Comparison of ENCODE assay signal across 13 mouse cellular contexts in the genomic region with DNA sequence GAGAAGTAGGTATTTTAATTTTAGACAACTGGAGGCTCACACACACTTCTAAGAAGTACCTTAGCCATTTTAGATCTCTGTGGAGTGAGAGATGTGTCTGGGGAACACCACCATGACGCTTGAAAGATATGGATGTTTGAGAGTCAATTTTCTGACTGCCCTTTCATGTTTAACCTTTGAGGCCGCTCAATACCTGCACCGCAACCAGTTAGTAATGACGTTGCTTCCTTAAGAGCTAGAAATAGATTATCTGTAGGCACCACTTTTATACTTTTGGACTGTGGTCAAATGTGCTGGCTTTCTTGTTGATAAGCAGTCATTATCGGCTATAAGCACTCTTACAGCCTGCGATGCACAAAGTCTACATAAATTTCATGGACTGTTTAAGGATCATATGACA.
DNase-seq lines count a peak whose midpoint lies in the region; ATAC-seq and TF ChIP-seq lines count a peak whose summit lies in the region.
"Had no signal": no experiment of that assay in that cellular context is flagged by ENCODE, and none has a peak within 500 bp of the region (broad histone marks: within the 10 kb centered on the region; RNA-seq: fewer than 3 reads in every experiment).

No protein-coding gene starts in this region.

- H3K27me3 ChIP-seq in heart, embryonic 13.5 days (replicated peaks), result no peaks in the 10 kb centered on the region
- H3K27me3 ChIP-seq in liver, embryonic 11.5 days (replicated peaks; ENCODE audit: control insufficient read depth, insufficient read depth, low read length), result no peaks in the 10 kb centered on the region
- H3K27me3 ChIP-seq in splenic B cell, adult 2 months (ENCODE audit: control insufficient read depth, insufficient read depth, low read length, poor library complexity, severe bottlenecking), result no peaks in the 10 kb centered on the region
- no peaks in the 10 kb centered on the region for H3K27me3 ChIP-seq in cerebellum, adult 2 months (ENCODE audit: control insufficient read depth, insufficient read depth, low read length)
- H3K27me3 ChIP-seq: hindbrain, embryonic 13.5 days; limb, embryonic 13.5 days had no signal

- H3K9ac ChIP-seq in heart, embryonic 13.5 days, result no peak overlapping the region
- peak overlapping the region; percentile 54 for H3K9ac ChIP-seq in liver, embryonic 11.5 days (ENCODE audit: low read depth, low read length)
- H3K9ac ChIP-seq: hindbrain, embryonic 13.5 days; limb, embryonic 13.5 days had no signal

- peaks cover 53% of the 10 kb centered on the region for H3K4me1 ChIP-seq in heart, embryonic 13.5 days
- peaks cover 57% of the 10 kb centered on the region for H3K4me1 ChIP-seq in liver, embryonic 11.5 days (replicated peaks; ENCODE audit: control insufficient read depth, insufficient read depth, low read length)
- no peaks in the 10 kb centered on the region for H3K4me1 ChIP-seq in cerebellum, adult 2 months (ENCODE audit: control insufficient read depth, insufficient read depth, low read length)

- H3K36me3 ChIP-seq in heart, embryonic 13.5 days, result no peaks in the 10 kb centered on the region
- H3K36me3 ChIP-seq in liver, embryonic 11.5 days (ENCODE audit: control insufficient read depth, insufficient read depth, low read length), result no peaks in the 10 kb centered on the region
- H3K36me3 ChIP-seq in splenic B cell, adult 2 months (ENCODE audit: control insufficient read depth, insufficient read depth, low read length, poor library complexity, severe bottlenecking), result no peaks in the 10 kb centered on the region
- H3K36me3 ChIP-seq: hindbrain, embryonic 13.5 days; limb, embryonic 13.5 days had no signal

- TF ChIP-seq CTCF in cerebellum, adult 2 months (IDR thresholded peaks at IDR 0.05; ENCODE audit: borderline replicate concordance, insufficient read depth, low read depth, low read length), result no peak

- no peak for TF ChIP-seq POLR2A in cerebellum, adult 2 months (IDR thresholded peaks at IDR 0.05; ENCODE audit: borderline replicate concordance, insufficient read depth, low read length)

- no peak for ATAC-seq in heart, embryonic 13.5 days (ENCODE audit: extremely low read depth, insufficient number of reproducible peaks, low FRiP score, low TSS enrichment)
- peak; percentile 87 for ATAC-seq in liver, embryonic 11.5 days (replicated peaks; ENCODE audit: low FRiP score)

- H3K9me3 ChIP-seq in heart, embryonic 13.5 days, result no peaks in the 10 kb centered on the region
- no peaks in the 10 kb centered on the region for H3K9me3 ChIP-seq in liver, embryonic 11.5 days (ENCODE audit: control insufficient read depth, low read length)
- H3K9me3 ChIP-seq: hindbrain, embryonic 13.5 days; limb, embryonic 13.5 days had no signal

- DNase-seq in heart, postnatal 14 days, result no peak
- DNase-seq in c-Kit-negative CD71-positive TER-119-positive erythroid progenitor cells, embryonic 14.5 days (ENCODE audit: low read depth, low spot score), result peak; percentile 82
- no peak for DNase-seq in liver, embryonic 11.5 days (ENCODE audit: low spot score)
- DNase-seq in splenic B cell, adult 2 months (ENCODE audit: low read depth, low spot score), result peak; percentile 51
- DNase-seq in cerebellum, adult 9-11 months, result no peak
- no peak for DNase-seq in testis, postnatal 14 days (ENCODE audit: low spot score)
- no peak for DNase-seq in cerebellum, adult 2 months
- DNase-seq: cerebellum, adult 9-10 months; gastrocnemius, postnatal 14 days had no signal

- WGBS in heart, embryonic 13.5 days, result 39% methylated on average over 6 of the region's 6 CpGs
- WGBS in liver, embryonic 11.5 days, result 32% methylated on average over 6 of the region's 6 CpGs
- 89% methylated on average over 6 of the region's 6 CpGs for WGBS in cerebellum, adult 2 months

- H3K4me2 ChIP-seq in heart, embryonic 13.5 days, result peak overlapping the region; percentile 49; the same call in 1 of the 2 replicates
- peak overlapping the region; percentile 45 for H3K4me2 ChIP-seq in liver, embryonic 11.5 days
- H3K4me2 ChIP-seq: hindbrain, embryonic 13.5 days; limb, embryonic 13.5 days; midbrain, embryonic 11.5 days had no signal

- H3K27ac ChIP-seq in heart, embryonic 13.5 days (replicated peaks), result 0 out of 2 replicates have a peak overlapping the region, but pooled peaks have one; percentile 2
- H3K27ac ChIP-seq in liver, embryonic 11.5 days (ENCODE audit: low read depth, low read length), result peak overlapping the region; percentile 86
- H3K27ac ChIP-seq in cerebellum, adult 2 months (ENCODE audit: insufficient read depth, low read length), result no peak overlapping the region
- H3K27ac ChIP-seq: hindbrain, embryonic 13.5 days; limb, embryonic 13.5 days had no signal

- intact Hi-C loops in heart, postnatal 14 days (cut with DNase I), result loop anchor here (5.0 kb wide), 1 partner anchor 127 kb away; the partner anchor contains the start of gene Anxa3

- H3K4me3 ChIP-seq in heart, embryonic 13.5 days, result no peak overlapping the region
- no peak overlapping the region for H3K4me3 ChIP-seq in liver, embryonic 11.5 days (ENCODE audit: low read depth, low read length)
- H3K4me3 ChIP-seq in cerebellum, adult 2 months (replicated peaks; ENCODE audit: insufficient read depth, low read depth, low read length), result no peak overlapping the region
- H3K4me3 ChIP-seq: hindbrain, embryonic 13.5 days; limb, embryonic 13.5 days had no signal

Comparison
In these comparisons a context has a peak if more than half of its experiments do, and no peak if none do; other contexts are left out.
1. DNase-seq: peak in c-Kit-negative CD71-positive TER-119-positive erythroid progenitor cells, embryonic 14.5 days (single experiment) and splenic B cell, adult 2 months (single experiment); none in heart, postnatal 14 days (0 of 2), liver, embryonic 11.5 days (single experiment), cerebellum, adult 9-11 months (single experiment), testis, postnatal 14 days (single experiment) and cerebellum, adult 2 months (0 of 2).